Mouse (Mus musculus) liver, embryonic 15.5 days (tissue): ENCODE results near the gene Ccar1. TPM values are rescaled to one million over a fixed set of nuclear protein-coding genes. Genes with fewer than 3 reads are reported as not detected.
"Not testable (repeated sequence)": the region's sequence is repeated elsewhere in the genome, so short reads cannot be mapped to it uniquely, and the experiment has no call there.

ENCODE experiments used
- ATAC-seq: fragments of 200-750 bp; cut with Nextera tagmentation; 2 replicates; pipeline ENCODE4 v1.8.0; 2017; ENCODE audit warnings: moderate number of reproducible peaks, mild to moderate bottlenecking, moderate library complexity; ENCODE audit not compliant: insufficient read depth
- H3K27ac ChIP-seq: fragments of 300-500 bp; sonication (generic); replicated peaks from 2 replicates; pipeline ENCODE4 v1.5.1; 2015; ENCODE audit warnings: mild to moderate bottlenecking, inconsistent platforms
- H3K27me3 ChIP-seq: fragments of 300-500 bp; sonication (generic); 2 replicates; pipeline ENCODE4 v1.6.1; 2015; ENCODE audit warnings: mild to moderate bottlenecking, inconsistent platforms
- H3K36me3 ChIP-seq: fragments of 300-500 bp; sonication (generic); replicated peaks from 2 replicates; pipeline ENCODE4 v1.6.1; 2015; ENCODE audit warnings: moderate library complexity, mild to moderate bottlenecking, inconsistent platforms
- H3K4me1 ChIP-seq: fragments of 300-500 bp; sonication (generic); replicated peaks from 2 replicates; pipeline ENCODE4 v1.6.1; 2015; ENCODE audit warnings: inconsistent platforms
- H3K4me2 ChIP-seq: fragments of 300-500 bp; sonication (generic); 2 replicates; pipeline ENCODE4 v1.6.1; 2015; ENCODE audit warnings: moderate library complexity, mild to moderate bottlenecking, inconsistent platforms
- H3K4me3 ChIP-seq: fragments of 300-500 bp; sonication (generic); replicated peaks from 2 replicates; pipeline ENCODE4 v1.5.1; 2015; ENCODE audit warnings: mild to moderate bottlenecking, inconsistent platforms
- H3K9ac ChIP-seq: fragments of 300-500 bp; sonication (generic); 2 replicates; pipeline ENCODE4 v1.6.1; 2015; ENCODE audit warnings: moderate library complexity, mild to moderate bottlenecking, inconsistent platforms
- H3K9me3 ChIP-seq: fragments of 300-500 bp; sonication (generic); replicated peaks from 2 replicates; pipeline ENCODE4 v1.6.1; 2016; ENCODE audit warnings: inconsistent platforms
- WGBS: fragments of 180-500 bp; shearing (Covaris S2); methylation state at CpG from one replicate; pipeline ENCODE4 v1.1.7; 2015; ENCODE audit warnings: mixed read lengths; ENCODE audit not compliant: insufficient replicate concordance; 5-methylcytosine and 5-hydroxymethylcytosine counted together
- polyA plus RNA-seq: library from polyadenylated mRNA; unstranded; fragments of >200 nt; fragmentation: Nextera tagmentation; extraction: Ambion mirVana; gene quantifications from 2 replicates; pipeline ENCODE4 v1.2.1, GENCODE M21; 2015

Gene Ccar1
- polyA plus RNA-seq, 1 experiment from 2014 or later: 46.4 TPM

DNA sequence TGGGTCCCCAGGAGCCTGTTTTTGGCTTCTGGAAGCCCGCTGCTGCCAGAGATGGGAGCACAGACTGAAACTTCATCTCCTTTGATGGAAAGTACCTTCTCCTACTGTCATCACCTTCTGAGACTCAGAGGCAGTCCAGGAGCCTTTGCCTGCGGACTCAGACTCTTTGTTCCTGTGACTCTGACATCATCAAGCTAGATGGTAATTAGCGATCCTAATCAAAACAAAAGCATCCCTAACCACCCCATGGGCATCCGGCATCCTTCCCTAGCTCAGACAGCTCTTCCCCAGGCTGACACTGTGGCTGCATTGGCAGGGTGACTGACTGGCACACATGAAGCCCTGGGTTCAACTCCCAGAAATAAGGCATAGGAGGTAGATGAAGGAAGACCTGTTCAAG, 69.4 kb downstream of the Ccar1 start:
- Histone ChIP-seq H3K9me3 (no peaks in the 10 kb centered on the region), H3K36me3 (no peaks in the 10 kb centered on the region), H3K4me3 (no peak overlapping the region), H3K4me2 (no peak overlapping the region), H3K27me3 (peaks cover 61% of the 10 kb centered on the region), H3K9ac (no peak overlapping the region), H3K27ac (no peak overlapping the region), H3K4me1 (peaks cover 11% of the 10 kb centered on the region)
- no peak for ATAC-seq
- WGBS: 35% methylated on average over 4 of the region's 4 CpGs

DNA sequence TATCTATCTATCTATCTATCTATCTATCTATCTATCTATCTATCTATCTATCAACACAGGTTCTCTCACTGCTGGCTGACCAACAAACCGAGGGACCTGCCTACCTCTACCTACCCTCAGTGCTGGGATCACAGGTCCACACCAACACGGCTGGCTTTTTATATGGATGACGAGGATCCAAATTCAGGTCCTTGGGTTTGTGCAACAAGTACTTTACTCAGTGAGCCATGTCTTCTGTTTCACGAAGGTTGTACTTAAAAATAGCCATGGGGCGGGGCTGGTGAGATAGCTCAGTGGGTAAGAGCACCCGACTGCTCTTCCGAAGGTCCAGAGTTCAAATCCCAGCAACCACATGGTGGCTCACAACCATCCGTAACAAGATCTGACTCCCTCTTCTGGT, 71.5 kb downstream of the Ccar1 start:
- not testable (repeated sequence) for ATAC-seq, H3K4me1 ChIP-seq, H3K9me3 ChIP-seq, H3K9ac ChIP-seq, H3K27ac ChIP-seq, H3K36me3 ChIP-seq, H3K4me3 ChIP-seq, H3K4me2 ChIP-seq
- 56% methylated on average over 8 of the region's 8 CpGs for WGBS
- peaks cover 40% of the 10 kb centered on the region for H3K27me3 ChIP-seq

DNA sequence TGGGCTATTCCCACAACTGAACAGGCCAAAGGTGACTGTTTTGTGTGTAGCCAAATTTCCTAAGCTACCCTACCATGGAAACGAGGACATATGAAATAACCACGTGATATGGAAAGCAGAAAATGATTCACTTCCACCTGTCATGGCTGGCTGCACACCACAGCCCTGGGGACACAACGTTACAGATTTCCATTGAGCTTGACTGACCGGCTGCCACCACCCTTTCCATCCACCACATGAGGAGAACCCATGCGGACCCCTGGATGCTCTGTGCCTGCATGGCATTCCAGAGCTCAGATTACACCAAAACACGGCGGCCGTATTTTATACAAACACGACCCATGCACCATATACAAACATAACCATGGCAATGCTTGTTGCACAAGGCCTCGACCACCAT, 78.6 kb downstream of the Ccar1 start:
- Histone ChIP-seq H3K36me3 (no peaks in the 10 kb centered on the region), H3K4me1 (no peaks in the 10 kb centered on the region), H3K4me3 (no peak overlapping the region), H3K27ac (no peak overlapping the region), H3K4me2 (no peak overlapping the region), H3K9me3 (no peaks in the 10 kb centered on the region), H3K27me3 (no peaks in the 10 kb centered on the region), H3K9ac (no peak overlapping the region)
- 69% methylated on average over 10 of the region's 10 CpGs for WGBS
- ATAC-seq: no peak

DNA sequence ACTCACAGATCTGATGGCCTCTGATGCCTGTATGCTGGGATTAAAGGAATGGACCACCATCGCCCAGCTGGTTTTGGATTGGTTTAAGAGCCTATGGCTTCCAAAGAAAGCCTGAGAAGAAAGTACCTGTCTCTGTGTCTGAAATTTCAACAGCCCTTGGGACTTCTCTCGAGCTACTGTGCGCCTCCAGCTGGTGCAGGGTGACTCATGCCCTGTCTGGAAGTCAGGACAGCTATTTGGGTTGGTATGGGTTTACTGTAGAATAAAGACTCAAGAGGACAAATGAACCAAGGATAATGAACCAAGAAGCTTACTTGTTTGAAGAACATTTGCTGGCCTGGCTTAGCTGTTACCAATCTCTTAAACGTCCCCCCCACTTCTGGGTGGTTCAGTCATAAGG, 88.5 kb downstream of the Ccar1 start:
- H3K27ac ChIP-seq: no peak overlapping the region

DNA sequence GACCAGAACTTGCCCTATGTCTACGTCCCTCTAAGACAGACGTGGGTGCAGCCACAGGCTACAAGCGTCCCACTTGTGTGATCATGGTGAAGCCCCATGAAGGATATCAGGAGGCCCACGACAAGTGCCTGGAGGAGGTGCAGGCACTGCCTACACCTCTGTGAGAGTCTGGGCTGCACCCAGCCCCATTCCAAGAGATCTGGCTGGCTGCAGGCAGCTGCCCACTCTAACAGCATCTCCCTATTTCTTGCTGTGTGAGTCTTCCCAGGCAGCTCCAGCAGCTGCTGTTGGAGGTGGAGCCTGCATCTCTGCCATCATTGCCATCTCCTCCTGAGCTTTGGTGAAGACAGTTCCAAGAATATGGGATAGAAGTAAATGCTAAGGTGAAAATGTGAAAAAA, 89.7 kb downstream of the Ccar1 start:
- WGBS: 72% methylated on average over 4 of the region's 4 CpGs
- Histone ChIP-seq H3K4me2 (no peak overlapping the region), H3K4me1 (no peaks in the 10 kb centered on the region), H3K9me3 (no peaks in the 10 kb centered on the region), H3K27ac (no peak overlapping the region), H3K4me3 (no peak overlapping the region), H3K9ac (no peak overlapping the region), H3K27me3 (peaks cover 5% of the 10 kb centered on the region; the same call in 1 of the 2 replicates), H3K36me3 (no peaks in the 10 kb centered on the region)
- ATAC-seq: no peak

More for the DNA sequence above, 88.5 kb downstream of the Ccar1 start:
- 54% methylated on average over 4 of the region's 4 CpGs for WGBS
- Histone ChIP-seq H3K9me3 (no peaks in the 10 kb centered on the region), H3K4me3 (no peak overlapping the region), H3K9ac (no peak overlapping the region), H3K4me2 (no peak overlapping the region), H3K27me3 (peaks cover 5% of the 10 kb centered on the region; the same call in 1 of the 2 replicates), H3K36me3 (no peaks in the 10 kb centered on the region), H3K4me1 (no peaks in the 10 kb centered on the region)
- ATAC-seq: no peak

Other genes starting within 250 kb of the Ccar1 start
- gene Kif1bp, start 213.8 kb downstream of the Ccar1 start, polyA plus RNA-seq: 11.1 and 11.3 TPM in 2 replicates
- gene Ddx21, start 190.0 kb downstream of the Ccar1 start, polyA plus RNA-seq: 10.7 and 11.8 TPM in 2 replicates
- gene Ddx50, start 141.1 kb downstream of the Ccar1 start, polyA plus RNA-seq: 35.2 and 35.9 TPM in 2 replicates
- 0.12 and 0.21 TPM in 2 replicates for gene Stox1, start 66.2 kb downstream of the Ccar1 start, polyA plus RNA-seq
- gene Tet1, start 116.7 kb upstream of the Ccar1 start, polyA plus RNA-seq: 1.6 and 2.3 TPM in 2 replicates
- 7.8 and 8.1 TPM in 2 replicates for gene Slc25a16, start 128.3 kb upstream of the Ccar1 start, polyA plus RNA-seq
- 24.4 TPM in 2 replicates for gene Dna2, start 154.7 kb upstream of the Ccar1 start, polyA plus RNA-seq
- gene Rufy2, start 187.9 kb upstream of the Ccar1 start, polyA plus RNA-seq: 1.8 and 2.2 TPM in 2 replicates
- gene Hnrnph3, start 231.9 kb upstream of the Ccar1 start, polyA plus RNA-seq: 21.0 and 21.7 TPM in 2 replicates
- 3.4 and 4.4 TPM in 2 replicates for gene Pbld2, start 232.0 kb upstream of the Ccar1 start, polyA plus RNA-seq